Mouse (Mus musculus): ENCODE measurements around the gene Tcf20. TPM values are rescaled to one million over a fixed set of nuclear protein-coding genes. Genes with fewer than 3 reads are reported as not detected.
"Not testable (repeated sequence)": the region's sequence is repeated elsewhere in the genome, so short reads cannot be mapped to it uniquely, and the experiment has no call there.

Tcf20 gene
- polyA plus RNA-seq, 2 experiments, result 14.6 to 28.9 TPM

DNA sequence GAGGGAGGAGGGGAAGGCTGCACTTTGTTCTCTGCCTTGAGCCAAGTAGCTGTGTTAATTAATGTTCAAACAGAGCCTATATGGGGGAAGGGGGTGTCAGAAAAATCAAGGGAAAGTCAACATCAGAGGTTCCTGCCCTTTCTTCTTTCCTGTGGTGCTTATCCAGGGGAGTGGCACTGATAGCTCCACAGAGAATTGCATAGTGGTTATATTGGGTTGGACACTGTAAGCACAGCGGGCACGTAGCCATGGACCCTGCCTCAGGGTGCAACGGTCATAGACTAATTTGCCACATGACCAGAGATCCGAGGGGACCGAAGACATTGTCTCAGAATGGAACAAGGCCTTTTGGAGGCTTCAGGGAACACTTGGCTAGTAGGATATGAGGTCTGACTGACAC is 193.4 kb downstream of the Tcf20 start, which contains the start of gene Cyp2d26:
Gene Cyp2d26, minus strand, starts transcription at position 18 of the 400 bp plus-strand sequence.
- Histone ChIP-seq H3K9ac (ENCODE audit: low read depth, low read length, severe bottlenecking) (no peak within 1 kb of the TSS), H3K4me2 (replicated peaks; ENCODE audit: low read depth, low read length, severe bottlenecking) (no peak within 1 kb of the TSS), H3K36me3 (ENCODE audit: control insufficient read depth, insufficient read depth, low read length) (no peaks in the 10 kb centered on the region), H3K27me3 (ENCODE audit: control insufficient read depth, insufficient read depth, low read length) (no peaks in the 10 kb centered on the region), H3K4me3 (replicated peaks; ENCODE audit: low read length) (no peak within 1 kb of the TSS), H3K4me1 (ENCODE audit: control insufficient read depth, insufficient read depth, low read length) (no peaks in the 10 kb centered on the region), H3K27ac (replicated peaks; ENCODE audit: low read depth, low read length) (no peak within 1 kb of the TSS), H3K9me3 (ENCODE audit: control insufficient read depth, low read length) (no peaks in the 10 kb centered on the region)
- no peak for ATAC-seq (ENCODE audit: low FRiP score, low read depth)
- no peak for DNase-seq (ENCODE audit: low spot score)
- no peak for TF ChIP-seq POLR2A (IDR thresholded peaks at IDR 0.05; ENCODE audit: borderline replicate concordance, extremely low read depth, insufficient read depth, insufficient read length)
- 94% methylated on average over 5 of the region's 5 CpGs for WGBS

DNA sequence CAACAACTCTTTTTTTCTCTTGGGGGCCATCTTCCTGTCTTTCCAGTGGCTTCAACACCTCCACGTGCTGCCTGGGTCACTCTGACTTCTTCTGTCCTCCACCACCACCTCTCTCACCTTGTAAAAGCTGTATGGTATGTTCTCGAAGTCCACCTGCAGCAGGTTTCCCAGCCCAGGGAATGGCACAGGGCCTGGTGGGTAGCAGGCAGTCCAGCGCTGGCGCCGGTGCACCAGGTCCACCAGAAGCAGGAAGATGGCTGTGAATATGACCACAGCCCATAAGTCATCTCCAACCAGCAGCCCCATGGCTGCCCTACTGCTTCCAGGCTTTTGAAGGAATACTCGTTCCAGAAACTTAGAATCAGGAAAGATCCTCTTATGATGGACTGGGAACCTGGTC is 193.8 kb downstream of the Tcf20 start:
- Histone ChIP-seq H3K9ac (ENCODE audit: low read depth, low read length, severe bottlenecking) (no peak overlapping the region), H3K27me3 (ENCODE audit: control insufficient read depth, insufficient read depth, low read length) (no peaks in the 10 kb centered on the region), H3K27ac (replicated peaks; ENCODE audit: low read depth, low read length) (no peak overlapping the region), H3K9me3 (ENCODE audit: control insufficient read depth, low read length) (no peaks in the 10 kb centered on the region), H3K36me3 (ENCODE audit: control insufficient read depth, insufficient read depth, low read length) (no peaks in the 10 kb centered on the region), H3K4me1 (ENCODE audit: control insufficient read depth, insufficient read depth, low read length) (no peaks in the 10 kb centered on the region), H3K4me2 (replicated peaks; ENCODE audit: low read depth, low read length, severe bottlenecking) (no peak overlapping the region), H3K4me3 (replicated peaks; ENCODE audit: low read length) (no peak overlapping the region)
- no peak for TF ChIP-seq POLR2A (IDR thresholded peaks at IDR 0.05; ENCODE audit: borderline replicate concordance, extremely low read depth, insufficient read depth, insufficient read length)
- ATAC-seq (ENCODE audit: low FRiP score, low read depth) (no peak), DNase-seq (ENCODE audit: low spot score) (no peak)
- WGBS, result 85% methylated on average over 6 of the region's 6 CpGs

DNA sequence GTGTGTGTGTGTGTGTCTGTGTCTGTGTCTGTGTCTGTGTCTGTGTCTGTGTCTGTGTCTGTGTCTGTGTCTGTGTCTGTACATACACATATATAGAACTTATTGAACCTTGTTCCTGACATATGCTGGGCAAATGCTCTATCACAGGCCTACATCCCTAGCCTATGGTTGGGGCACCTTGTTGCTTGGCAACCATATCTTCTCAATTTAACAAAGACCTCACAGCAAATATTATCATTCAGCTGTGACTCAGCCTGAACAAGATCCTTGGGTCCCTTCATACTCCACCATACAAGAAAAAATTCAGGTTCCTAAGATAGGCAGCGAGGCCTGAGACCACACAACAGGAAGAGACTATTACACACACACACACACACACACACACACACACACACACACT is 194.2 kb downstream of the Tcf20 start:
- Histone ChIP-seq H3K9ac (ENCODE audit: low read depth, low read length, severe bottlenecking) (no peak overlapping the region), H3K36me3 (ENCODE audit: control insufficient read depth, insufficient read depth, low read length) (no peaks in the 10 kb centered on the region), H3K27ac (replicated peaks; ENCODE audit: low read depth, low read length) (no peak overlapping the region), H3K4me2 (replicated peaks; ENCODE audit: low read depth, low read length, severe bottlenecking) (no peak overlapping the region), H3K27me3 (ENCODE audit: control insufficient read depth, insufficient read depth, low read length) (no peaks in the 10 kb centered on the region), H3K4me1 (ENCODE audit: control insufficient read depth, insufficient read depth, low read length) (no peaks in the 10 kb centered on the region), H3K4me3 (replicated peaks; ENCODE audit: low read length) (no peak overlapping the region), H3K9me3 (ENCODE audit: control insufficient read depth, low read length) (no peaks in the 10 kb centered on the region)
- DNase-seq (ENCODE audit: low spot score) (no peak), ATAC-seq (ENCODE audit: low FRiP score, low read depth) (no peak)
- WGBS, result 76% methylated on average over 1 of the region's 1 CpGs
- TF ChIP-seq POLR2A (IDR thresholded peaks at IDR 0.05; ENCODE audit: borderline replicate concordance, extremely low read depth, insufficient read depth, insufficient read length), result no peak

DNA sequence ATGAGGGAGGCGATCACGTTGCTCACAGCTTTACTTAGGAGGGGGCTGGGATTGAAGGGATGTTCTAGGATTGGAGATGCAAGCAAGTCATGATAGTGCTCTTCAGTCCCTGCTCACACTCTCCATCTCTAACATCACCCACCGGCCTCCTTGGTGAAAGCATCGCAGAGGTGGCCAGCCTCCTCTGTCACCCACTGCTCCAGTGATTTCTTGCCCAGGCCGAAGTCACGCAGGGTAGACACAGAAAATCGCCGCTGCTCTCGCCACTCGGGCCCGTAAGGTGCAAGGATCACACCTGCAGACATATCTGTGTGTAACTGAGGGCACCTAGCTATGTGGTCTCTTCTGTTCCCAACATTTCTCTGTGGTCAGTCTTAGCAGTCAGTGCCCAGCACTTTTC is 195.1 kb downstream of the Tcf20 start:
- 94% methylated on average over 11 of the region's 11 CpGs for WGBS

GRCm38 (mm10) chr15:82784581-82784980 is 203.1 kb downstream of the Tcf20 start:
- no peak overlapping the region for H3K9ac ChIP-seq (ENCODE audit: low read depth, low read length, severe bottlenecking)
- H3K4me1 ChIP-seq (ENCODE audit: control insufficient read depth, insufficient read depth, low read length), result no peaks in the 10 kb centered on the region
- no peaks in the 10 kb centered on the region for H3K36me3 ChIP-seq (ENCODE audit: control insufficient read depth, insufficient read depth, low read length)
- H3K27me3 ChIP-seq (ENCODE audit: control insufficient read depth, insufficient read depth, low read length), result no peaks in the 10 kb centered on the region
- no peak for TF ChIP-seq POLR2A (IDR thresholded peaks at IDR 0.05; ENCODE audit: borderline replicate concordance, extremely low read depth, insufficient read depth, insufficient read length)
- no peak for ATAC-seq (ENCODE audit: low FRiP score, low read depth)
- no peak overlapping the region for H3K4me3 ChIP-seq (replicated peaks; ENCODE audit: low read length)
- no peak for DNase-seq (ENCODE audit: low spot score)
- H3K27ac ChIP-seq (replicated peaks; ENCODE audit: low read depth, low read length), result no peak overlapping the region
- no peak overlapping the region for H3K4me2 ChIP-seq (replicated peaks; ENCODE audit: low read depth, low read length, severe bottlenecking)
- 85% methylated on average over 1 of the region's 1 CpGs for WGBS
- H3K9me3 ChIP-seq (ENCODE audit: control insufficient read depth, low read length), result no peaks in the 10 kb centered on the region

More for the DNA sequence above, 195.1 kb downstream of the Tcf20 start:
- H3K36me3 ChIP-seq (ENCODE audit: control insufficient read depth, insufficient read depth, low read length), result no peaks in the 10 kb centered on the region
- no peak overlapping the region for H3K9ac ChIP-seq (ENCODE audit: low read depth, low read length, severe bottlenecking)
- H3K27ac ChIP-seq (replicated peaks; ENCODE audit: low read depth, low read length), result no peak overlapping the region
- no peak overlapping the region for H3K4me3 ChIP-seq (replicated peaks; ENCODE audit: low read length)
- H3K9me3 ChIP-seq (ENCODE audit: control insufficient read depth, low read length), result no peaks in the 10 kb centered on the region
- no peak overlapping the region for H3K4me2 ChIP-seq (replicated peaks; ENCODE audit: low read depth, low read length, severe bottlenecking)
- no peaks in the 10 kb centered on the region for H3K4me1 ChIP-seq (ENCODE audit: control insufficient read depth, insufficient read depth, low read length)
- DNase-seq (ENCODE audit: low spot score) (no peak), ATAC-seq (ENCODE audit: low FRiP score, low read depth) (no peak)
- TF ChIP-seq POLR2A (IDR thresholded peaks at IDR 0.05; ENCODE audit: borderline replicate concordance, extremely low read depth, insufficient read depth, insufficient read length), result no peak
- H3K27me3 ChIP-seq (ENCODE audit: control insufficient read depth, insufficient read depth, low read length), result no peaks in the 10 kb centered on the region

DNA sequence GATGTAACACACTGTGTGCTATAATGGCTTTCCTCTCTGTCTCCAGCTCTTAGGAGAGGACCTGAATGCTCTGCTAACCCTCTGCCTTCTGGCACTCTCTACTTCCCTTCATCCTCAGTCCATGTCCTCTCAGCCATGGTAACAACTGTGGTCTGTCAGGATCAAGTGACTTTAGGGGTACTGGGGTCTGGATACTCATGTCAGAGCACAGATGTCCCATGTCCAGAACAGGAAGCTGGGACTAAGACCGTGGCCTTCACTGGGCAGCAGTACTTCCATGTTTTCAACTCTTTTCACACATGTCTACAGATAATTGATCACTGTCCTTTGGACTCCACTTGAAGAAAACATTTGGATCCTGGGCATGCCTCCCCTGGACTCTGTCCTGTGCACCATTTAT is 203.9 kb downstream of the Tcf20 start:
- Histone ChIP-seq H3K4me3 (replicated peaks; ENCODE audit: low read length) (no peak overlapping the region), H3K9me3 (ENCODE audit: control insufficient read depth, low read length) (no peaks in the 10 kb centered on the region), H3K4me2 (replicated peaks; ENCODE audit: low read depth, low read length, severe bottlenecking) (no peak overlapping the region), H3K36me3 (ENCODE audit: control insufficient read depth, insufficient read depth, low read length) (no peaks in the 10 kb centered on the region), H3K4me1 (ENCODE audit: control insufficient read depth, insufficient read depth, low read length) (no peaks in the 10 kb centered on the region), H3K27ac (replicated peaks; ENCODE audit: low read depth, low read length) (no peak overlapping the region), H3K9ac (ENCODE audit: low read depth, low read length, severe bottlenecking) (no peak overlapping the region), H3K27me3 (ENCODE audit: control insufficient read depth, insufficient read depth, low read length) (no peaks in the 10 kb centered on the region)
- DNase-seq (ENCODE audit: low spot score) (no peak), ATAC-seq (ENCODE audit: low FRiP score, low read depth) (no peak)
- 89% methylated on average over 1 of the region's 1 CpGs for WGBS
- no peak for TF ChIP-seq POLR2A (IDR thresholded peaks at IDR 0.05; ENCODE audit: borderline replicate concordance, extremely low read depth, insufficient read depth, insufficient read length)

DNA sequence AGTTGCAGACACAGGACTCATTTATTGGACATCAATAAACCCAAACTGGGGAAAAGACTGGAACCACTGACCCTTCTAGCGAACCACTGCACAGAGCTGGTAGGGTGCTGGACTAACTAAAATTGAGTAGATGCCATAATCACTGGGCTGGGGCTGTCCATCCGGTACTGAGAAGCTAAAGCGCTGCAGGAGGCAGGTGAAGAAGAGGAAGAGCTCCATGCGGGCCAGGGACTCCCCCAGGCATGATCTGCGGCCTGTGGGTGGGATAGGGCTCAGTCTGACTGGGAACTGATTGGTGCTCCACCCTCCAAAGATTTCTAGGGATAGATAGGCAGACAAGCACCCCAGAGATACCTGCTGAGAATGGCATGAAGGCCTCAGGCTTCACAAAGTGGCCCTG is 209.8 kb downstream of the Tcf20 start:
- H3K9ac ChIP-seq (ENCODE audit: low read depth, low read length, severe bottlenecking); H3K9me3 ChIP-seq (ENCODE audit: control insufficient read depth, low read length); H3K36me3 ChIP-seq (ENCODE audit: control insufficient read depth, insufficient read depth, low read length); H3K27ac ChIP-seq (replicated peaks; ENCODE audit: low read depth, low read length); ATAC-seq (ENCODE audit: low FRiP score, low read depth); H3K4me1 ChIP-seq (ENCODE audit: control insufficient read depth, insufficient read depth, low read length); H3K4me2 ChIP-seq (replicated peaks; ENCODE audit: low read depth, low read length, severe bottlenecking); DNase-seq (ENCODE audit: low spot score); H3K4me3 ChIP-seq (replicated peaks; ENCODE audit: low read length); H3K27me3 ChIP-seq (ENCODE audit: control insufficient read depth, insufficient read depth, low read length): not testable (repeated sequence)
- WGBS, result 85% methylated on average over 5 of the region's 5 CpGs

Measured in limb, embryonic 14.5 days (tissue).